Mouse (Mus musculus): Measurements from ENCODE around the gene Gm10337. TPM values are rescaled to one million over a fixed set of nuclear protein-coding genes. Genes with fewer than 3 reads are reported as not detected.

The Gm10337 gene
- not detected in 2 replicates for polyA plus RNA-seq (2012; rRNA removed)

GRCm38 (mm10) chr15:102503447-102503846 lies at the start of gene Gm10337:
Gene Gm10337 (plus strand): TSS chr15:102503722.
- no peak for DNase-seq (ENCODE audit: extremely low spot score in 1 of 2, low spot score in 1 of 2)

GRCm38 (mm10) chr15:102455993-102456392 lies 47.5 kb upstream of the Gm10337 start:
- no peak for DNase-seq (ENCODE audit: extremely low spot score in 1 of 2, low spot score in 1 of 2)

GRCm38 (mm10) chr15:102458050-102458736 lies 45.3 kb upstream of the Gm10337 start:
- no peak for DNase-seq (ENCODE audit: extremely low spot score in 1 of 2, low spot score in 1 of 2)

- DNase-seq (ENCODE audit: extremely low spot score in 1 of 2, low spot score in 1 of 2) = peak; percentile 94 to 96
Measured at GRCm38 (mm10) chr15:102458904-102459317, 44.6 kb upstream of the Gm10337 start, which contains the start of gene Prr13. Gene Prr13 (plus strand): TSS chr15:102459028.

- no peak for DNase-seq (ENCODE audit: extremely low spot score in 1 of 2, low spot score in 1 of 2)
Measured at GRCm38 (mm10) chr15:102459381-102459780, 44.1 kb upstream of the Gm10337 start.

- no peak for DNase-seq (ENCODE audit: extremely low spot score in 1 of 2, low spot score in 1 of 2)
Measured at GRCm38 (mm10) chr15:102459847-102460246, 43.7 kb upstream of the Gm10337 start.

- no peak for DNase-seq (ENCODE audit: extremely low spot score in 1 of 2, low spot score in 1 of 2)
Measured at GRCm38 (mm10) chr15:102460409-102460808, 43.1 kb upstream of the Gm10337 start.

GRCm38 (mm10) chr15:102460971-102461370 lies 42.6 kb upstream of the Gm10337 start:
- DNase-seq (ENCODE audit: extremely low spot score in 1 of 2, low spot score in 1 of 2) = no peak

GRCm38 (mm10) chr15:102461430-102462075 lies 42.0 kb upstream of the Gm10337 start:
- DNase-seq (ENCODE audit: extremely low spot score in 1 of 2, low spot score in 1 of 2) = no peak

GRCm38 (mm10) chr15:102463666-102464065 lies 39.9 kb upstream of the Gm10337 start:
- no peak for DNase-seq (ENCODE audit: extremely low spot score in 1 of 2, low spot score in 1 of 2)

GRCm38 (mm10) chr15:102468675-102469370 lies 34.7 kb upstream of the Gm10337 start:
- DNase-seq (ENCODE audit: extremely low spot score in 1 of 2, low spot score in 1 of 2) = no peak

- peak; percentile 95 to 98 for DNase-seq (ENCODE audit: extremely low spot score in 1 of 2, low spot score in 1 of 2)
Measured at GRCm38 (mm10) chr15:102470183-102470604, 33.3 kb upstream of the Gm10337 start, which contains the start of gene Pcbp2. Gene Pcbp2 (plus strand): TSS chr15:102470539.

- peak in 1 of 2 experiments; percentile 66 for DNase-seq (ENCODE audit: extremely low spot score in 1 of 2, low spot score in 1 of 2)
Measured at GRCm38 (mm10) chr15:102470605-102471294, 32.8 kb upstream of the Gm10337 start.

GRCm38 (mm10) chr15:102471295-102471645 lies 32.3 kb upstream of the Gm10337 start:
- DNase-seq (ENCODE audit: extremely low spot score in 1 of 2, low spot score in 1 of 2) = no peak

GRCm38 (mm10) chr15:102471727-102472126 lies 31.8 kb upstream of the Gm10337 start:
- DNase-seq (ENCODE audit: extremely low spot score in 1 of 2, low spot score in 1 of 2) = no peak

- no peak for DNase-seq (ENCODE audit: extremely low spot score in 1 of 2, low spot score in 1 of 2)
Measured at GRCm38 (mm10) chr15:102473246-102473645, 30.3 kb upstream of the Gm10337 start.

GRCm38 (mm10) chr15:102474520-102474919 lies 29.0 kb upstream of the Gm10337 start:
- no peak for DNase-seq (ENCODE audit: extremely low spot score in 1 of 2, low spot score in 1 of 2)

- DNase-seq (ENCODE audit: extremely low spot score in 1 of 2, low spot score in 1 of 2) = no peak
Measured at GRCm38 (mm10) chr15:102483136-102483535, 20.4 kb upstream of the Gm10337 start.

- no peak for DNase-seq (ENCODE audit: extremely low spot score in 1 of 2, low spot score in 1 of 2)
Measured at GRCm38 (mm10) chr15:102485853-102486252, 17.7 kb upstream of the Gm10337 start.

GRCm38 (mm10) chr15:102487664-102488063 lies 15.9 kb upstream of the Gm10337 start:
- DNase-seq (ENCODE audit: extremely low spot score in 1 of 2, low spot score in 1 of 2) = no peak

- no peak for DNase-seq (ENCODE audit: extremely low spot score in 1 of 2, low spot score in 1 of 2)
Measured at GRCm38 (mm10) chr15:102498322-102498721, 5.2 kb upstream of the Gm10337 start.

All from frontal cortex, adult 2 months (tissue).